Mouse (Mus musculus): ENCODE data around the gene Gm8180. TPM values are rescaled to one million over a fixed set of nuclear protein-coding genes. Genes with fewer than 3 reads are reported as not detected.

Gm8180 gene
- not detected for polyA plus RNA-seq (2017; shearing (Covaris generic))

DNA sequence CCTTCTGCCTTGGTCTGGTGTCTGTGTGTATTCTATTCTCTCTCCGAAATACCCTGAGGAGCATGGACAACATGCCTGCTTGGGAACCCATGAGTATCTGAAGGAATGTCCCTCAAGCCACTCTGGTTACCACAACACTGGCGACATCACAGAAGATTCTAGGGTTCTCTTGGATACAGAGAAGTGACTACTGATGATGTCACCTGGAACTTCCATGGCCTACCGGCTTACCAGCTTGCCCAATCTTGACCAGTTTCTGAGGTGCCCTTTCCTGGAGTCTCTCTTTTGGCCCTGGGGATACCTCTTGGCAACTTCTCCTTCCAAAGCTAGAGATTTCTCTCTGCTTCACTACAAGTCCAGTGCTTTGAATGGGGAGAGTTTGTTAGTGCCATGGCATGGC is at the start of gene Gm8180:
TSS of gene Gm8180 (minus strand) at position 101 of the 400 bp plus-strand sequence.

DNA sequence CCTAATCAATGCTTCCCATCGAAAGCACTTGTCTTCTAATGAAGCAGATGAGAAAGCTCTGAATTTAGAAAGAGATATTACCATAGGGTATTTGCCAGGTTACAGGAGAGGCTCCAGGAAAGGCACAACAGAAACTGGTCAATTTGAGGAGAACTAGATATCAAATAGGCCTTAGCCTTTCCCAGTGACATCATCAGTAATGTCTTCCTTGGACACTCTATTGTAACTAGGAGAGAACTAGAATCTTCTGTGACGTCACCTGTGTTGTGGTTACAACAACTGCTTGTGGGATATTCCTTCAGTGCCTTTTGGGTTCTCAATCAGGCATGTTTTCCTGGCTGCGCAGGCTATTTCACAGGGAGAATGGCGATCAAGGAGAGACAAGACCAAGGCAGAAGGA is 37.0 kb downstream of the Gm8180 start, which contains the start of gene Gm6526:
TSS of gene Gm6526 (plus strand) at position 301 of the 400 bp plus-strand sequence.

Other genes with a start within 250 kb of the Gm8180 start
- not detected for gene Gm5799, start 241.2 kb downstream of the Gm8180 start, polyA plus RNA-seq (2017; shearing (Covaris generic))
- not detected for gene Gm17654, start 205.6 kb downstream of the Gm8180 start, polyA plus RNA-seq (2017; shearing (Covaris generic))
- gene Gm10375, start 176.7 kb downstream of the Gm8180 start, polyA plus RNA-seq (2017; shearing (Covaris generic)): not detected
- gene Gm8165, start 107.5 kb downstream of the Gm8180 start, polyA plus RNA-seq (2017; shearing (Covaris generic)): not detected
- gene Gm7324, start 86.9 kb downstream of the Gm8180 start, polyA plus RNA-seq (2017; shearing (Covaris generic)): 0.82 TPM
- not detected for gene Gm16506, start 57.3 kb downstream of the Gm8180 start, polyA plus RNA-seq (2017; shearing (Covaris generic))
- gene Gm6526, start 36.9 kb downstream of the Gm8180 start, polyA plus RNA-seq (2017; shearing (Covaris generic)): not detected
- not detected for gene Ear1, start 90.8 kb upstream of the Gm8180 start, polyA plus RNA-seq (2017; shearing (Covaris generic))
- not detected for gene Ear10, start 138.8 kb upstream of the Gm8180 start, polyA plus RNA-seq (2017; shearing (Covaris generic))
- 0.19 TPM for gene Gm8113, start 140.6 kb upstream of the Gm8180 start, polyA plus RNA-seq (2017; shearing (Covaris generic))
- gene Ang5, start 172.3 kb upstream of the Gm8180 start, polyA plus RNA-seq (2017; shearing (Covaris generic)): not detected
- gene Ang6, start 217.5 kb upstream of the Gm8180 start, polyA plus RNA-seq (2017; shearing (Covaris generic)): not detected